Mouse (Mus musculus): ENCODE data around the gene Pld2.
A peak's percentile ranks its signal among the peaks of the same experiment; 100 is the strongest.

DNA sequence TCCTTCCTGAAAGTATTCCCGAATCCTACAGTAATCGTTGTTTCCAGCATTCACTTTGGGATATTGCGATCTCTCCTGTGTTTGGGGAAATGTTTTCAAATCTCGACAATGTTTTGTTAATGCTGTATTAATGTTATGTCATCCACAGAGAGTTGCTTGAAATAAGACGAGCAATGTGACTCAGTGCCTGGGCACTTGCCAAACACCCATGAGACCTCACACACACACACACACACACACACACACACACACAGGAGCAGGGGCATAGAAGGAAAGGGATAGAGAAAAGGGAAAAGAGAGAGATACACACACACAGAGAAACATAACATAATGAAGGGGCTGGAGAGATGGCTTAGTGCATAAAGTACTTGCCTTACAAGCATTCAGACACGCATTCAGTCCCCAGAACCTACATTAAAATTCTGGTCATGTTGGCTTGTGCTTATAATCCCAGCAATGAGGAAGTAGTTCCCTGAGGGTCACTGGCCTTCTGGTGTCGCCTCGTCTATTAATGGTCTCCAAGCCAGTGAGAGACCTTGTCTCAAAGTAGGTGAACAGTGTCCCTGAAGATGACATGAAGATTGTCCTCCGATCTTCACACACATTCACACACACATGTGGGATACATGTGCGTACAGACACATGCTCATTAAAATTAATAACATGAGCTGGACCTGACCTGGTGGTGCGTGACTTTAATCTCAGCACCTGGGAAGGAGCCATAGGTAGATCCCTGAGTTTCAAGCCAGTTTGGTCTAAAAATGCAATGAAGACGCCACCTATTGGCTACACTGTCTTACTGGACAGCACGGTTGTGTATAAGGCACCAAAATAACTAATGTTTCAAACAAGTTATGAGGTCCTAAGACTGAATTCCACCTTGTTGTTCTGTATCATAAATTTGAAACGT is 40.0 kb upstream of the Pld2 start:
- TF ChIP-seq CTCF (IDR thresholded peaks at IDR 0.05; ENCODE audit: low read depth) (peak; percentile 34; the same call in 1 of the 2 replicates), EP300 (IDR thresholded peaks at IDR 0.05; ENCODE audit: low read depth) (no peak)

Measured in heart, postnatal 0 days (tissue).